Comparison of ENCODE assay signal across 16 mouse cellular contexts in genomic region chr2:59652702-59653101, GRCm38 (mm10). TPM values are rescaled to one million over a fixed set of nuclear protein-coding genes. Genes with fewer than 3 reads are reported as not detected.
DNase-seq lines count a peak whose midpoint lies in the region; ATAC-seq and TF ChIP-seq lines count a peak whose summit lies in the region.
"Had no signal": no experiment of that assay in that cellular context is flagged by ENCODE, and none has a peak within 500 bp of the region (broad histone marks: within the 10 kb centered on the region; RNA-seq: fewer than 3 reads in every experiment).

No protein-coding gene starts in this region.

- H3K27me3 ChIP-seq in forebrain, postnatal 0 days (ENCODE audit: insufficient read depth, low read length), result no peaks in the 10 kb centered on the region
- H3K27me3 ChIP-seq in stomach, postnatal 0 days (ENCODE audit: control insufficient read depth, insufficient read depth, low read length), result no peaks in the 10 kb centered on the region

- no peak for TF ChIP-seq POLR2A in lung, adult 2 months (IDR thresholded peaks at IDR 0.05; ENCODE audit: borderline replicate concordance, extremely low read depth, low read depth, low read length)

- TF ChIP-seq EP300 in stomach, postnatal 0 days (optimal IDR thresholded peaks at IDR 0.05), result no peak

- H3K4me1 ChIP-seq in lung, adult 2 months (ENCODE audit: control insufficient read depth, insufficient read depth, low read length), result peaks cover 5% of the 10 kb centered on the region
- peaks cover 3% of the 10 kb centered on the region; the same call in 1 of the 2 replicates for H3K4me1 ChIP-seq in forebrain, postnatal 0 days (ENCODE audit: insufficient read depth)
- H3K4me1 ChIP-seq in stomach, postnatal 0 days (replicated peaks; ENCODE audit: control insufficient read depth, insufficient read depth), result no peaks in the 10 kb centered on the region

- DNase-seq in gastrocnemius, adult 2 months, result no peak
- no peak for DNase-seq in gastrocnemius, postnatal 14 days
- no peak for DNase-seq in lung, adult 2 months
- no peak for DNase-seq in lung, postnatal 36 days
- no peak for DNase-seq in forebrain, postnatal 0 days
- no peak for DNase-seq in stomach, postnatal 0 days (ENCODE audit: low spot score)
- DNase-seq in heart, adult 9 months (ENCODE audit: low spot score in 2 of 2), result no peak
- DNase-seq: adrenal gland, adult 8-10 months; B cell, adult 2 months; gastrocnemius, postnatal 36 days; kidney, adult 8-10 months; retina, postnatal 1 day; spleen, adult 18-20 months; thymus, adult 18-20 months had no signal

- WGBS in lung, adult 2 months, result 61% methylated on average over 5 of the region's 5 CpGs
- WGBS in forebrain, postnatal 0 days, result 66% methylated on average over 5 of the region's 5 CpGs
- 73% methylated on average over 5 of the region's 5 CpGs for WGBS in stomach, postnatal 0 days

- intact Hi-C loops in gastrocnemius, adult 2 months (cut with DNase I), result loop anchor here (5.0 kb wide), 1 partner anchor 40 kb away; the partner anchor contains the start of gene Tanc1
- intact Hi-C loops in gastrocnemius, postnatal 14 days (cut with DNase I; ENCODE audit: low total_unique reads), result no loop called here

- H3K27ac ChIP-seq in gastrocnemius, adult 2 months, result no peak overlapping the region; the same call in 1 of the 2 replicates
- H3K27ac ChIP-seq in forebrain, postnatal 0 days (ENCODE audit: low read depth, low read length), result no peak overlapping the region
- no peak overlapping the region for H3K27ac ChIP-seq in stomach, postnatal 0 days (replicated peaks)

- ATAC-seq in forebrain, postnatal 0 days, result no peak
- no peak for ATAC-seq in stomach, postnatal 0 days (ENCODE audit: low FRiP score, low TSS enrichment)
- ATAC-seq in megakaryocyte-erythroid progenitor cell, adult 5-6 weeks (replicated peaks; ENCODE audit: low FRiP score, low TSS enrichment, poor library complexity, severe bottlenecking), result no peak

- no peak overlapping the region for H3K4me3 ChIP-seq in gastrocnemius, adult 2 months
- H3K4me3 ChIP-seq in lung, adult 2 months (replicated peaks; ENCODE audit: extremely low read depth, low read depth, low read length), result no peak overlapping the region
- H3K4me3 ChIP-seq in forebrain, postnatal 0 days (ENCODE audit: low read depth, low read length), result no peak overlapping the region
- H3K4me3 ChIP-seq in stomach, postnatal 0 days (ENCODE audit: low read depth, low read length), result no peak overlapping the region
- H3K4me3 ChIP-seq: erythroblast, embryonic 14.5 days had no signal

- H3K36me3 ChIP-seq in forebrain, postnatal 0 days (ENCODE audit: insufficient read depth), result no peaks in the 10 kb centered on the region
- H3K36me3 ChIP-seq in stomach, postnatal 0 days (ENCODE audit: control insufficient read depth, insufficient read depth, low read length), result no peaks in the 10 kb centered on the region

- H3K9me3 ChIP-seq in forebrain, postnatal 0 days (ENCODE audit: low read length), result no peaks in the 10 kb centered on the region
- H3K9me3 ChIP-seq in stomach, postnatal 0 days (ENCODE audit: control insufficient read depth, low read length), result no peaks in the 10 kb centered on the region

- no peak overlapping the region for H3K9ac ChIP-seq in forebrain, postnatal 0 days
- no peak overlapping the region for H3K9ac ChIP-seq in stomach, postnatal 0 days (ENCODE audit: low read length)

- TF ChIP-seq CTCF in gastrocnemius, adult 2 months (IDR thresholded peaks at IDR 0.05), result peak; percentile 8; the same call in 1 of the 2 replicates
- peak; percentile 4; the same call in 1 of the 2 replicates for TF ChIP-seq CTCF in lung, adult 2 months (IDR thresholded peaks at IDR 0.05; ENCODE audit: insufficient read depth, low read length)
- TF ChIP-seq CTCF in forebrain, postnatal 0 days (IDR thresholded peaks at IDR 0.05; ENCODE audit: low read depth), result 0 out of 2 replicates have a peak, but pooled peaks have one; percentile 22
- peak; percentile 32 for TF ChIP-seq CTCF in stomach, postnatal 0 days (IDR thresholded peaks at IDR 0.05; ENCODE audit: low read depth)

- H3K4me2 ChIP-seq in forebrain, postnatal 0 days (ENCODE audit: low read depth), result no peak overlapping the region
- no peak overlapping the region for H3K4me2 ChIP-seq in stomach, postnatal 0 days (replicated peaks; ENCODE audit: low read depth)

RNA-seq across cellular contexts. Expression of gene Tanc1, which starts 40.9 kb away (rescaled TPM):
- total RNA-seq in gastrocnemius, adult 2 months (2021), result 1 to 10 TPM; 6.3 to 8.7 TPM
- total RNA-seq in gastrocnemius, postnatal 14 days (2021), result 10 to 100 TPM; 10.5 to 13.4 TPM
- polyA plus RNA-seq in lung, adult 2 months (2012; rRNA removed), result 24.5 and 29.0 TPM in 2 replicates
- total RNA-seq in forebrain, postnatal 0 days (2014; rRNA removed), result 4.3 and 5.0 TPM in 2 replicates
- 1.3 and 2.9 TPM in 2 replicates for polyA plus RNA-seq in forebrain, postnatal 0 days (2015; fragmentation: Nextera tagmentation; extraction: Ambion mirVana)
- polyA plus RNA-seq in stomach, postnatal 0 days (2015; fragmentation: Nextera tagmentation; extraction: Ambion mirVana), result 13.4 and 15.7 TPM in 2 replicates
- 4.5 and 7.9 TPM in 2 replicates for total RNA-seq in megakaryocyte-erythroid progenitor cell, adult 5-6 weeks (2014; fragmentation: Nextera tagmentation)
- total RNA-seq in megakaryocyte-erythroid progenitor cell, adult 5-6 weeks (2017), result 3.5 and 4.6 TPM in 2 replicates
